Mouse (Mus musculus) heart, embryonic 14.5 days (tissue): ENCODE measurements around the gene Nup214. TPM values are rescaled to one million over a fixed set of nuclear protein-coding genes. Genes with fewer than 3 reads are reported as not detected.

Experiments
- ATAC-seq: fragments of 200-750 bp; cut with Nextera tagmentation; 2 replicates; pipeline ENCODE4 v1.8.0; 2017; ENCODE audit warnings: low read depth, moderate TSS enrichment; ENCODE audit not compliant: insufficient number of reproducible peaks, insufficient read depth, low FRiP score
- H3K27ac ChIP-seq, 2 experiments: fragments of 200-500 bp in 1 of 2; fragments of 300-500 bp in 1 of 2; sonication (generic) in 1 of 2; replicated peaks in 1 of 2; 2 replicates each; pipeline ENCODE4 v1.5.1; 2012 to 2014; ENCODE audit warnings: low read depth in 2 of 2, low read length in 2 of 2, control low read depth in 1 of 2, mild to moderate bottlenecking in 1 of 2, mixed read lengths in 1 of 2; ENCODE audit not compliant: control insufficient read depth in 1 of 2, insufficient read depth in 1 of 2
- H3K27me3 ChIP-seq: fragments of 300-500 bp; sonication (generic); 2 replicates; pipeline ENCODE4 v1.6.1; 2014; ENCODE audit warnings: mild to moderate bottlenecking, low read length, control low read depth; ENCODE audit not compliant: control insufficient read depth, insufficient read depth
- H3K36me3 ChIP-seq: fragments of 300-500 bp; sonication (generic); 2 replicates; pipeline ENCODE4 v1.6.1; 2014; ENCODE audit warnings: mild to moderate bottlenecking, control low read depth, low read length, mixed read lengths; ENCODE audit not compliant: control insufficient read depth, insufficient read depth
- H3K4me1 ChIP-seq, 2 experiments: fragments of 200-500 bp in 1 of 2; fragments of 300-500 bp in 1 of 2; sonication (generic) in 1 of 2; 2 replicates each; pipeline ENCODE4 v1.6.1; 2012 to 2014; ENCODE audit warnings: low read length in 2 of 2, control low read depth in 1 of 2, mixed read lengths in 1 of 2; ENCODE audit not compliant: control insufficient read depth in 2 of 2, insufficient read depth in 2 of 2
- H3K4me2 ChIP-seq: fragments of 300-500 bp; sonication (generic); 2 replicates; pipeline ENCODE4 v1.6.1; 2014; ENCODE audit warnings: mild to moderate bottlenecking, low read length
- H3K4me3 ChIP-seq, 2 experiments: fragments of 200-500 bp in 1 of 2; fragments of 300-500 bp in 1 of 2; sonication (generic) in 1 of 2; 2 replicates each; pipeline ENCODE4 v1.5.1; 2012 to 2014; ENCODE audit warnings: low read length in 2 of 2, mild to moderate bottlenecking in 2 of 2, control low read depth in 1 of 2, low read depth in 1 of 2, moderate library complexity in 1 of 2; ENCODE audit not compliant: control insufficient read depth in 1 of 2, insufficient read depth in 1 of 2
- H3K9ac ChIP-seq: fragments of 300-500 bp; sonication (generic); 2 replicates; pipeline ENCODE4 v1.6.1; 2014; ENCODE audit warnings: mild to moderate bottlenecking, low read length
- H3K9me3 ChIP-seq: fragments of 300-500 bp; sonication (generic); 2 replicates; pipeline ENCODE4 v1.6.1; 2016; ENCODE audit warnings: low read length, control low read depth; ENCODE audit not compliant: control insufficient read depth
- WGBS: fragments of 180-500 bp; shearing (Covaris S2); extraction: QIAGEN DNeasy Blood & Tissue Kit; methylation state at CpG from one replicate; pipeline ENCODE4 v1.1.7; 2014; 5-methylcytosine and 5-hydroxymethylcytosine counted together
- polyA plus RNA-seq: library from polyadenylated mRNA; unstranded; fragments of >200 nt; fragmentation: Nextera tagmentation; extraction: Ambion mirVana; gene quantifications from 2 replicates; pipeline ENCODE4 v1.2.1, GENCODE M21; 2014

Nup214 gene
- polyA plus RNA-seq, 1 experiment from 2014 or later = 46.2 TPM

GRCm38 (mm10) chr2:31963491-31963890 is 10.7 kb upstream of the Nup214 start:
- Histone ChIP-seq H3K36me3 (peaks cover 27% of the 10 kb centered on the region), H3K27ac (no peak overlapping the region), H3K27me3 (no peaks in the 10 kb centered on the region), H3K4me3 (no peak overlapping the region), H3K4me1 (no peaks in the 10 kb centered on the region; a peak in 2 of 4 replicates), H3K4me2 (no peak overlapping the region), H3K9me3 (no peaks in the 10 kb centered on the region), H3K9ac (no peak overlapping the region)
- 79% methylated on average over 7 of the region's 7 CpGs for WGBS
- no peak for ATAC-seq

DNA sequence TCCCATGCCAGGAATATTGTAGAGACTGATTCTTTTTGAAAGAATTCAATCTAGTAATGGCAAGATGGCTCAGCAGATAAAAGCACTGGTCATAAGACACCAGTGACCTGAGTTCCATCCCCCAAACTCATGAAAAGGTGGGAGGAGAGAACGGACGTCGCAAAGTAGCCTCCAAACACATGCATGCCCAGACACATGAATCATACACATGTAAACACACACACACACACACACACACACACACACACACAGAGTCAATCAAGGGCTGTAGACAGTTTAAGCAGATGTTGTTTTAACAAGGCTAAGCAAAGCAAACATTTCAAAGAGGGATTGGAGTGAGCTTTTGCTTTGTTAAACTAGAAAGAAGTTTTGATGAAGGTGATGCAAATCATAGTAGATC is 10.0 kb upstream of the Nup214 start:
- Histone ChIP-seq H3K9me3 (no peaks in the 10 kb centered on the region), H3K36me3 (peaks cover 29% of the 10 kb centered on the region), H3K4me3 (no peak overlapping the region), H3K27me3 (no peaks in the 10 kb centered on the region), H3K9ac (no peak overlapping the region), H3K27ac (no peak overlapping the region), H3K4me1 (no peaks in the 10 kb centered on the region; a peak in 2 of 4 replicates), H3K4me2 (no peak overlapping the region)
- WGBS = 84% methylated on average over 3 of the region's 3 CpGs
- no peak for ATAC-seq

DNA sequence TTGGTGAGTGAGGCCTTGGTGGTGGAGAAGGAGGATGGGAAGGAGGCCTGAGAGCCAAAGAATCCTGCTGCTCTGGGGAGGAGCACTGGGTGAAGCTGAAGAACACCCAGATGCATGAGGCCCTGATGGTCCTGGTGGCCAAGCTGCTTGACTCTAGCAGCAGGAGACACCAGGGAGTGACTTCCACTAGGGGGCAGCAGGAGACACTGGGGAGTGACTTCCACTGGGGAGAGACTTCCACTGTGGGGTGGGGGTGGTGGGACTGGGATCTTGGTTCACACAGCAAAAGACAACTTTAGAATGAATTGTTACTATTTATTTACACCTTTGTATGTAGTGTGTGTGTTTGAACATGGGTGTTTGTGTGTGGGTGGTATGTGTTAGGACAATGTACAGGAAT is 9.1 kb upstream of the Nup214 start:
- Histone ChIP-seq H3K36me3 (peaks cover 36% of the 10 kb centered on the region), H3K4me2 (no peak overlapping the region), H3K27me3 (no peaks in the 10 kb centered on the region), H3K27ac (no peak overlapping the region), H3K4me1 (no peaks in the 10 kb centered on the region; a peak in 2 of 4 replicates), H3K9ac (no peak overlapping the region), H3K9me3 (no peaks in the 10 kb centered on the region), H3K4me3 (no peak overlapping the region)
- ATAC-seq = no peak

- no peak overlapping the region for H3K4me2 ChIP-seq
- H3K27me3 ChIP-seq = no peaks in the 10 kb centered on the region
- no peaks in the 10 kb centered on the region; a peak in 2 of 4 replicates for H3K4me1 ChIP-seq
- H3K4me3 ChIP-seq = no peak overlapping the region
- 73% methylated on average over 8 of the region's 8 CpGs for WGBS
- H3K27ac ChIP-seq = no peak overlapping the region
- peaks cover 38% of the 10 kb centered on the region for H3K36me3 ChIP-seq
- no peaks in the 10 kb centered on the region for H3K9me3 ChIP-seq
- no peak for ATAC-seq
- no peak overlapping the region for H3K9ac ChIP-seq
These were observed 7.4 kb upstream of the Nup214 start for GRCm38 (mm10) chr2:31966801-31967200.

DNA sequence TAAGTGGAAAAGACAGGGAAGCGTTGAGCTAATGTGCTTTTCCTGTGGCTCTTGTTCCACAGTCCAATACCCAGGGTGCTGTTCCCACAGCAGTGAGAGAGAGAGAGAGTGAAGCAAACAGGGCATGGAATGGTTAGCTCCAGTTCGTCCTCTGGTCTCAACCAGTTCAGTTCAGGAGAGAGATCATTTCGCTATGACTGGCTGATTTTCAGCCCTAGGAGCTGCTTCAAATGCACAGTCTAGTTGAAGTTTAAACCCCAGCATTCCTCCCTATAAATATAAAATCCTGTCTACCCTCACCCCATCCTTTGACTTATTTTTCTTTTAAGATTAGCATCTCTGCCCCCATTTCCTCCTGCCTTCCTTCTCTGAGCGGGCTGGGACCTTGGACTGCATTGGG is 1.6 kb upstream of the Nup214 start:
- Histone ChIP-seq H3K4me2 (no peak overlapping the region), H3K4me3 (no peak overlapping the region), H3K9me3 (no peaks in the 10 kb centered on the region), H3K27ac (no peak overlapping the region), H3K9ac (no peak overlapping the region), H3K4me1 (peaks cover 3 to 10% of the 10 kb centered on the region in 2 experiments; a peak in 3 of 4 replicates), H3K27me3 (no peaks in the 10 kb centered on the region), H3K36me3 (peaks cover 45% of the 10 kb centered on the region)
- no peak for ATAC-seq
- WGBS = 77% methylated on average over 4 of the region's 4 CpGs

DNA sequence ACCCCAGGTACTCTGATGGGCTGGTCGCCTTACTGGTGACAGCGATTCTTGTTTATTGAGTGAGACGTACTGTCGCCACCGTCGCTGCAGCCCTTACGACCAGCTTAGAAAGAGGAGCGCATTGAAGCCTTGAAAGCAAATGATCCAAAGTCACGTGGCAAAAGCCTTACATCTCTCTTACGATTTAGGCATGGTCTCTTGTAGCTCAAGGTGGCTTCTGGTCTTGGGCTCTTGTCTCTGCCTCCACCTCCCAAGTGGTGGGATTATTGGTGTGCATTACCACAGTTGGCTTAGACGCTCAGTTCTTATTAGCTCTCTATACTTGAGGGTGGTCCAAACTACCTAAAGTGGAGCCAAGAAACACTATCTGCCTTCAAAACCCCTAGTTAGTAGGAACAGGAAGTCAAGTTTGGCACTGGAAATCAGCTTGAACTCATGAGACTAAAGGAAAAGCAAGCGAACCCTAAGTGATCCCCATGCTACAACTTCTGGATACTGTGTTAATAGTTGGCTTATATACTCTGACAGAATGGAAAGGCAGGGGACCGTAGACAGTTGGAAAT is 654 bp downstream of the Nup214 start:
- peak overlapping the region; percentile 36 to 68; a peak in 3 of 4 replicates for H3K27ac ChIP-seq
- WGBS = 8% methylated on average over 13 of the region's 13 CpGs

DNA sequence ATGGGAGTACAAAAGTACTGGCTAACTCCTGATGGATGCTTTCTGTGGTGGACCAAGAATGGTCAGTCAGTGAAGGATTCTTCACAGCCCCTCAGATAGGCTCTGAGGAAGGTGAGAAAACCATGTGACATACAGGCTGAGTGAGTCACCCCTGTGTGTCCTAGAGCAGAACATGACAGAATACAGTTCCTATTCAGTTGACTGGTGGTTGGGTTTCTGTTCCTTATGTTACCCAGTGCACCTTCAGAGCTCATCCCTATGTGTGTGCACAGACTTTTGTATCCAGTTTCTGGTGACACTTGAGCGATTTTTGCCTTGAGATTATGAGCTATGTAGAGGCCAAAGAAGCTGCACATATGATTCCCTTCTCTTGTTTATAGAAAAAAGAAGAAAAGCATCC is 13.5 kb downstream of the Nup214 start:
- 86% methylated on average over 1 of the region's 1 CpGs for WGBS
- Histone ChIP-seq H3K9ac (no peak overlapping the region), H3K4me1 (no peaks in the 10 kb centered on the region), H3K4me2 (no peak overlapping the region), H3K36me3 (peaks cover 100% of the 10 kb centered on the region), H3K4me3 (no peak overlapping the region), H3K27me3 (no peaks in the 10 kb centered on the region), H3K9me3 (no peaks in the 10 kb centered on the region), H3K27ac (no peak overlapping the region)
- ATAC-seq = no peak

More for the DNA sequence above, 654 bp downstream of the Nup214 start:
- peak overlapping the region; percentile 94 to 97 for H3K4me3 ChIP-seq
- peak overlapping the region; percentile 97 for H3K9ac ChIP-seq
- no peaks in the 10 kb centered on the region for H3K27me3 ChIP-seq
- ATAC-seq = no peak
- peaks cover 59% of the 10 kb centered on the region for H3K36me3 ChIP-seq
- H3K4me1 ChIP-seq = peaks cover 3 to 10% of the 10 kb centered on the region in 2 experiments; a peak in 3 of 4 replicates
- peak overlapping the region; percentile 99 for H3K4me2 ChIP-seq
- no peaks in the 10 kb centered on the region for H3K9me3 ChIP-seq

DNA sequence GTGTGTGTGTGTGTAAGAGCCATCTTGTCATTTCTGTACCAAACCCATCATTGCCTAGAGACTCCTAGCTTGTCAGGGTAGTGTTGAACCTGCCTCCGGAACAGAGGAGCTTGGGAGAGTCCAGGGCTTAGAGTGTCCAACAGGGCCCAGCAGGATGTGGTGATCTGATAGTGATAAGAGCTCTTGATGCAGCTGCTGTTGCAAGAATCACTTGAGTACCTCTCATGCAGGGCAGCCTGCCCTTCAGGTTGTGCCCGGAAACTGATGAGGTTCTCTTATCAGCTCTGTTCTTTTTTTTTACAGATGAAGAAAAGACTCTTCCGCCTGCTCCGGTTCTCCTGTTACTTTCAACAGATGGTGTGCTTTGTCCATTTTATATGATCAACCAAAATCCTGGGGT is 16.7 kb downstream of the Nup214 start:
- WGBS = 78% methylated on average over 4 of the region's 4 CpGs
- Histone ChIP-seq H3K9ac (no peak overlapping the region), H3K4me2 (no peak overlapping the region), H3K4me3 (no peak overlapping the region), H3K36me3 (peaks cover 98% of the 10 kb centered on the region), H3K27me3 (no peaks in the 10 kb centered on the region), H3K4me1 (no peaks in the 10 kb centered on the region), H3K9me3 (no peaks in the 10 kb centered on the region), H3K27ac (no peak overlapping the region)
- ATAC-seq = no peak
